Mouse (Mus musculus) myocyte (in vitro differentiated cells): ENCODE measurements around the gene 2510039O18Rik.

ENCODE experiments used
- E2F4 ChIP-seq: IDR thresholded peaks from one replicate; pipeline ENCODE4 v1.6.1; 2011; ENCODE audit warnings: mild to moderate bottlenecking, control low read depth, moderate library complexity; ENCODE audit not compliant: insufficient read depth
- MYOG ChIP-seq, 3 experiments: IDR thresholded peaks; one replicate each; pipeline ENCODE4 v1.6.1; 2011; ENCODE audit warnings: control low read depth in 2 of 3, low read depth in 2 of 3, mild to moderate bottlenecking in 2 of 3; ENCODE audit not compliant: insufficient read length in 2 of 3, control insufficient read depth in 1 of 3, insufficient read depth in 1 of 3
- POLR2A ChIP-seq: IDR thresholded peaks from one replicate; pipeline ENCODE4 v1.6.1; 2011; ENCODE audit warnings: low read depth, mild to moderate bottlenecking, control low read depth, moderate library complexity; ENCODE audit not compliant: insufficient read length
- POLR2AphosphoS2 ChIP-seq: IDR thresholded peaks from one replicate; pipeline ENCODE4 v1.6.1; 2011; ENCODE audit warnings: low read depth, control low read depth; ENCODE audit not compliant: insufficient read length
- TCF3 ChIP-seq: IDR thresholded peaks from one replicate; pipeline ENCODE4 v1.6.1; 2011; ENCODE audit warnings: low read depth, control low read depth; ENCODE audit not compliant: insufficient read length

- TF ChIP-seq POLR2A = no peak
- TF ChIP-seq POLR2AphosphoS2 = no peak
- no peak for TF ChIP-seq TCF3
- no peak for TF ChIP-seq MYOG (IDR thresholded peaks at IDR 0.05; ENCODE audit: control insufficient read depth in 1 of 3, insufficient read depth in 1 of 3, insufficient read length in 2 of 3, low read depth in 2 of 3)
- no peak for TF ChIP-seq E2F4
Measured at GRCm38 (mm10) chr4:147985205-147986132, 44.8 kb downstream of the 2510039O18Rik start, which contains the start of gene Nppb.
